Mouse (Mus musculus) WW6 (cell line): ENCODE measurements at regions not wholly inside any gene's neighbourhood (a gene's known extent, or its start where the extent isn't known, plus 50 kb on each side); places are given as distances from the start of the nearest gene placed in this dataset.

Source experiments
- DNase-seq: peaks from one replicate; pipeline ENCODE4 v3.0.0-alpha.2; 2013; ENCODE audit warnings: low read depth, low spot score

DNA sequence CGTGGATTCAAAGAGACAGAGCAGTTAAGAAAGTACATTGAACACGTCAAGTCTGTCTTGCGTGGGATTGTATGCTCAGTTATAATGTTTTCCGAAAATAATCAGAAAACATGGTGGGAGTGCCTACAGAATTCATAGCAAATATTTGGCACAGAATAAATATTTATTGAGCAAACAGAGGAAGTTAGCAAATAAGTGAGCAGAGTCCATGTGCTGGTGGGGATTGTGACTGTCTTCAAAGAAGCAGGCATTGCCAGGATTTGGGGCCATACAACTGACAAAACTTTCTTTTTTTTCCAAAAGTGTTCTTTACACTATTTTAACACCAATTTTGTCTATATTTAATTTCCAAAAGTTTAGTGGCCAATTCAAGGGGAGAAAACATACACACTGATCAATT, 1729.8 kb downstream of the AI429214 start:
- DNase-seq, result no peak

DNA sequence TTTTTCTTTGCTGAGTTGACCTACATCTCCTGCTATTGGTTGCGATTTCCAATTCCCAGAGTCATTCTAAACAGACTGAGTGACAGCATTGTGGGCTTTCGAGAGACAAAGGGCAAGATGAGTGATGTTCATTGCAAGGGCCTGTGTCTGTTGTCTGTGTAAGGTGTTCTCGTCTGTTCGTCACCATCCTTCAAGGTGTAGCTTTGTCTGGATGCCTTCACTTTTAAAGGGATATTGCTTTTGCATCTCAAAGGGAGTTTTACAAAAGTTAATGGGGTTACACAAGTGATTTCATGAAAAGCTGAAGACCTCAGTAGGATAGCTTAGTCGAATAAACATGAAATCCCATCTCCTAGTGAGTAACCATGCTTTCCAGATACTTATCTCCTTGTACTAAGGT, 1731.9 kb downstream of the AI429214 start:
- no peak for DNase-seq

DNA sequence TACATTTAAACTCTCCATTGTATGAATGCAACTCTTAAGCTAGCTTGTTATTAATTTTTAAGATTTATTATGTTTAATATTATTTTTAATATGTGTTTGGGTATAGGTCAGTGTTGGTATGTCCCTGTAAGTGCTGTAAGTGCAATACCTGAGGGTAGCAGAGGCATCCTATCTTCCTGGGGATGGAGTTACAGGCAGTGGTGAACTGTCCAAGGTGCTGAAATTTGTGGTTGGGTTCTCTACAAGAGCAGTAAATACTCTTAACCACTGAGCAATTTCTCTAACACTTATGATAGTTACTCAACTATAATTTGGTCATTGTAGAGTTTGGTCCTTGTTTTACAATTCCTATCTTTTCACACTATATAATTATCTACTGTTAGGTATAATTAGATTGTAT, 1753.7 kb downstream of the AI429214 start:
- peak; percentile 9 for DNase-seq

DNA sequence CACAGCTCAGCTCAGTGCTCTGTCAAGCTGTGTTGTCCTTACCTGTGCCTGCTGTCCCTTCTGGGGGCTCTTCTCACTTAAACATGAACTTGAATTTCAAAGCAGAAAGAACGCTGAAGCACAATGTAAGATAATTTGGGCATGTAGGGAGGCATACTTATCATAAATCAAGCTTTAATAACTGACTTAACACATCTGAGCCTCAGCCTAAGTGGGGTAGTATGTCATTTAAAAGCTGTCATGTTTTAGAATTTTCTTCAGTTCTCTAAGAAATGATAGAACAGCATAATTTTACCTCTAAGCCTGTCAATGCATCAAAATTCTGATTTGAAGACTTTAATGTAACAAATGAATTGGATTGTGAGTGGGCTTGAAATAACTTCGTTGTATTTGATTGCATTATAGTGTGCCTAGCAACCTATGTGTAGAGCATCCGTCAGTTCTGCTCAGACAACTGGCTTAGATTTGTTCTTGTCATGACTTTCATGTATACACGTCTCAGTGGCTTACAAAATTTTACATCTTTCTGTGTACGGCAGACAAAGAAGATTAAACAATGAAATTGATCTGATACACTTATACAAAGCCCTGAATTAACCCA, 1773.3 kb downstream of the AI429214 start:
- DNase-seq, result no peak

DNA sequence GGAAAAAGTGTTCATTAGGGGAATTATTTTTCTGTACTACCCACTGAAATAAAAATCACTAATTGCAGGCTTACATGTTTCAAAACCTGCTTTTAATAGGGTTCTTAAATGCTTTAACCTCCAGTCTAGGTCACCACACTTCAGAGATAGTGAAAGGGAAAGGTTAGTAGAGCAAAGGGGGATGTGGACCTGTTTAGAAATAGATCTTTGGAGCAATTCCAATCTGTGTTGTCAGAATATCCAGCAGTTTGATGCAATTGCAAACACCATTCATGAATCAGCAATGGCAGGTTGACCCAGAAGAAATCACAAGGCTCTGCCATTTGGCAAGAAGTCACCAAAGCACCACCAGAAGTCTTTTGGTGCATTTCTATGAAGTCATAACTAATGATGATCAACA, 1819.1 kb downstream of the AI429214 start:
- no peak for DNase-seq

DNA sequence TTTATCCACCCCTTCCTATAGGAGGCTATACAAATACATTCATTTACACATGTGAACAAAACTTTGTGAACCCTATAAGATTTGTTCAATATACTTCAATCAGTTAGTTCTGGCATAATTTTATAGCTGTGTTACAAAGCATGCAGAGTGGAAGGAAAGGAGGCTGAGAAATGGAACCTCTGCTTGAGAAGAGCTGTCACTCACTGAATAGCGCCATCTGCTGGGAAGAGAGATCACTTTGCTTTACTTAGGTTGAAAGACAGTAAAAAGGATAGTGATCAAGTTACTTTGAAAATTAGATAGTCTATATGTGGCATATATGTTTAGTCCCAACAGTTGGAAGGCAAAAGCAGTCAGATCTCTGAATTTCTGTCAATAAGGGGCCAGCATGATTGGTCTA, 1824.8 kb downstream of the AI429214 start:
- DNase-seq, result peak; percentile 14

DNA sequence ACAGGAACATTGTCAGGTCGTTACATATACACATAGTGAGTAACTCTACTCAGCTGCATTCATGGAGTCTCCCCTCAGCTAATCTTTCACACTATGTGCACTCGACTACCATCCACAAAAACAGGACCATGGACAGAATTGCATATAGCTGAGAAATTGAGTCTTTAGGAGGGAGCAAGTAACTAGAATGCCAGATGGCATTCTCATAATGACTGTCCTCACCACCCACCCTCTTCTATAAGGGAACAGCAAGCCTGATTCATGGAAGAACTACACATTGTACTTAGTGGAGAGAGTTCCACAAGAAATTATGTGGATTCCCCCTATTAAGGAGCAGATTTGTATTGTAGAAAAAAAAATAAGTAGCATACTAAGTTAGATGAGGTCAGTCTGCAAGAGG, 1813.4 kb upstream of the Adam24 start:
- no peak for DNase-seq

DNA sequence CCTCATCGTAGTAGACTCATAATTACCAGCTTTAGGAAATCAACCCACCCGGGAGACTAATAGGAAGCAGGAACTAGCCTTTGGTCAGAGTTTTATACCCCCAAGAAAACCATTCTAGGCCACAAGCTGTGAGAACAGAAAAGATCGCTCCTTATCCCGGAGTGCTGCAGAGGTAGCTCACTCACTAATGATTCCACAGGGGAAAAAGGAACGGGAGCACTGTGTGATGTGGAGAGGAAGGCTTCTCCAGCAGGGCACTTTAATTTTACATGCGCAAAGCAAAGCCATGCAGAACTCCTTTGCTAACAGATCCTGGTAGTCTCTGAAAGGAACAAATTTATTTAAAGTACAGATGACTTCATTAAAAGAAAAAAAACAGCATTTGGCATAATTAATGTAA, 1807.5 kb upstream of the Adam24 start:
- no peak for DNase-seq
